ENCODE assay signal across 8 mouse cellular contexts in the genomic region with DNA sequence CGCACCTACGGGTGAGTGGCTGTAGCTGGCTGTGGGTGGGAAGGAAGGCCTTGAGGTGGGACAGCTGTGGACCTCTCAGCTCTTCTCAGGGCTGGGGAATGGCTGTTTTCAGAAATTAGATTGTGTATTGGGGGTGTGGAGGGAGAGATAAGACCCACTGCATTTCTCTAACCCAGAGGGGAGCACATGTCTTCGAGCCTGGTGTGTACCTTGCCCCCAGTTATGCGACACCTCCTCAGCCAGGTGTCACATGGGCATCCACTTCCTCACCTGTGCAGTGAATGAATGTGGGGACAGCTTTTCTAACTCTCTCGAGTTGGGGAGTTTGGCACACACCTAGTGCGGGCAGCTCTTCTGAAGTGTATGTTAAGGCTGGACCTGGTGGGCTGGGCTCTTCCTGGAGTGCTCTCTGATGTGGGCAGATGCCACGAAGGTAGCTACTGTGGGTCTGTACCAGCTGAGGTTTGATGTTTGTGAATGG. TPM values are rescaled to one million over a fixed set of nuclear protein-coding genes. Genes with fewer than 3 reads are reported as not detected.
DNase-seq lines count a peak whose midpoint lies in the region; ATAC-seq and TF ChIP-seq lines count a peak whose summit lies in the region.

No protein-coding gene starts in this region.

- no peak for TF ChIP-seq POLR2A in myocyte (IDR thresholded peaks at IDR 0.05; ENCODE audit: insufficient read length, low read depth)

- H3K27me3 ChIP-seq in heart, embryonic 14.5 days (ENCODE audit: control insufficient read depth, insufficient read depth, low read length): no peaks in the 10 kb centered on the region
- H3K27me3 ChIP-seq in embryonic facial prominence, embryonic 10.5 days (replicated peaks; ENCODE audit: low read depth, poor library complexity, severe bottlenecking): peaks cover 29% of the 10 kb centered on the region
- no peaks in the 10 kb centered on the region for H3K27me3 ChIP-seq in myocyte (ENCODE audit: control insufficient read depth, insufficient read depth, insufficient read length)

- DNase-seq in heart, adult 9 months (ENCODE audit: low spot score in 2 of 2): no peak
- no peak for DNase-seq in embryonic facial prominence, embryonic 10.5 days (ENCODE audit: low spot score)
- DNase-seq in urinary bladder, adult 18-20 months (ENCODE audit: low spot score in 2 of 2): no peak
- DNase-seq in cerebellum, adult 8-10 months: no peak
- no peak for DNase-seq in right cerebral cortex, postnatal 14 days

- H3ac ChIP-seq in myocyte (ENCODE audit: control insufficient read depth, insufficient read length): peak overlapping the region; percentile 18

- peak overlapping the region; percentile 93 for H3K9ac ChIP-seq in heart, embryonic 14.5 days (ENCODE audit: low read length)

- no peaks in the 10 kb centered on the region for H3K9me3 ChIP-seq in heart, embryonic 14.5 days (ENCODE audit: control insufficient read depth, low read length)
- no peaks in the 10 kb centered on the region for H3K9me3 ChIP-seq in embryonic facial prominence, embryonic 10.5 days

- H3K79me2 ChIP-seq in myocyte (ENCODE audit: control insufficient read depth, insufficient read depth): peaks cover 29% of the 10 kb centered on the region

- ATAC-seq in heart, embryonic 14.5 days (ENCODE audit: insufficient number of reproducible peaks, insufficient read depth, low FRiP score, low read depth): no peak
- peak; percentile 25 for ATAC-seq in inflammation-experienced regulatory T-cells, adult 6 months

- peak overlapping the region; percentile 84 for H3K4me2 ChIP-seq in heart, embryonic 14.5 days (ENCODE audit: low read length)
- peak overlapping the region; percentile 88 for H3K4me2 ChIP-seq in myocyte (ENCODE audit: low read depth)

- peaks cover 65 to 75% of the 10 kb centered on the region in 2 experiments for H3K4me1 ChIP-seq in heart, embryonic 14.5 days (ENCODE audit: control insufficient read depth in 2 of 2, insufficient read depth in 2 of 2, low read length in 2 of 2)
- peaks cover 87% of the 10 kb centered on the region for H3K4me1 ChIP-seq in embryonic facial prominence, embryonic 10.5 days

- H3K36me3 ChIP-seq in heart, embryonic 14.5 days (ENCODE audit: control insufficient read depth, insufficient read depth, low read length): peaks cover 46% of the 10 kb centered on the region
- H3K36me3 ChIP-seq in embryonic facial prominence, embryonic 10.5 days (replicated peaks): peaks cover 53% of the 10 kb centered on the region
- H3K36me3 ChIP-seq in myocyte (ENCODE audit: control insufficient read depth, insufficient read depth): no peaks in the 10 kb centered on the region

- H3K27ac ChIP-seq in heart, embryonic 14.5 days (replicated peaks in 1 of 2; ENCODE audit: control insufficient read depth in 1 of 2, insufficient read depth in 1 of 2, low read depth in 2 of 2, low read length in 2 of 2): peak overlapping the region; percentile 31 to 86; a peak in 3 of 4 replicates
- peak overlapping the region; percentile 90; the same call in 1 of the 2 replicates for H3K27ac ChIP-seq in embryonic facial prominence, embryonic 10.5 days (replicated peaks)

- WGBS in heart, embryonic 14.5 days: 48% methylated on average over 7 of the region's 7 CpGs
- WGBS in embryonic facial prominence, embryonic 10.5 days: 86% methylated on average over 7 of the region's 7 CpGs

- H3K4me3 ChIP-seq in heart, embryonic 14.5 days (ENCODE audit: control insufficient read depth in 1 of 2, insufficient read depth in 1 of 2, low read depth in 1 of 2, low read length in 2 of 2): peak overlapping the region; percentile 93 to 96
- H3K4me3 ChIP-seq in embryonic facial prominence, embryonic 10.5 days: peak overlapping the region; percentile 81
- peak overlapping the region; percentile 63 for H3K4me3 ChIP-seq in myocyte

TF ChIP-seq in myocyte, 11 proteins besides CTCF, POLR2A, EP300 and RAD21:
- TF ChIP-seq USF1 (IDR thresholded peaks at IDR 0.05; ENCODE audit: low read depth): no peak
- TF ChIP-seq REST (IDR thresholded peaks at IDR 0.05; ENCODE audit: insufficient read depth, insufficient read length): no peak
- TF ChIP-seq MYOG (IDR thresholded peaks at IDR 0.05; ENCODE audit: control insufficient read depth in 1 of 3, insufficient read depth in 1 of 3, insufficient read length in 2 of 3, low read depth in 2 of 3): no peak
- no peak for TF ChIP-seq TCF3 (IDR thresholded peaks at IDR 0.05; ENCODE audit: insufficient read length, low read depth)
- TF ChIP-seq SRF (IDR thresholded peaks at IDR 0.05; ENCODE audit: control insufficient read depth, insufficient read length, low read depth): no peak
- no peak for TF ChIP-seq POLR2AphosphoS2 (IDR thresholded peaks at IDR 0.05; ENCODE audit: insufficient read length, low read depth)
- no peak for TF ChIP-seq MYOD1 (IDR thresholded peaks at IDR 0.05; ENCODE audit: control insufficient read depth in 1 of 3, insufficient read length in 2 of 3, low read depth in 2 of 3)
- no peak for TF ChIP-seq MAX (IDR thresholded peaks at IDR 0.05; ENCODE audit: low read depth)
- no peak for TF ChIP-seq TCF12 (IDR thresholded peaks at IDR 0.05; ENCODE audit: insufficient read depth, poor library complexity, severe bottlenecking)
- no peak for TF ChIP-seq E2F4 (IDR thresholded peaks at IDR 0.05; ENCODE audit: insufficient read depth)
- TF ChIP-seq CEBPB (IDR thresholded peaks at IDR 0.05; ENCODE audit: insufficient read depth, poor library complexity, severe bottlenecking): no peak
TF ChIP-seq in myocyte: peak in this region for 0.

RNA-seq across cellular contexts. Expression of a gene that starts 3.1 kb away (rescaled TPM):
- 126 and 129 TPM in 2 replicates for polyA plus RNA-seq in heart, embryonic 14.5 days (2014; fragmentation: Nextera tagmentation; extraction: Ambion mirVana)
- polyA plus RNA-seq in embryonic facial prominence, embryonic 10.5 days (2016; fragmentation: Nextera tagmentation; extraction: Ambion mirVana): 85.7 and 95.6 TPM in 2 replicates
- 100 to 1,000 TPM; 115 to 138 (median 124) TPM for polyA plus RNA-seq in inflammation-experienced regulatory T-cells, adult 6 months (2017; shearing (Covaris generic))
- 124 TPM for polyA plus RNA-seq in myocyte (2012; fragmentation: generic; extraction: Trizol)

RNA-seq across cellular contexts. Expression of a gene that starts 23.5 kb away (rescaled TPM):
- polyA plus RNA-seq in heart, embryonic 14.5 days (2014; fragmentation: Nextera tagmentation; extraction: Ambion mirVana): 99.7 and 101 TPM in 2 replicates
- 176 and 179 TPM in 2 replicates for polyA plus RNA-seq in embryonic facial prominence, embryonic 10.5 days (2016; fragmentation: Nextera tagmentation; extraction: Ambion mirVana)
- polyA plus RNA-seq in inflammation-experienced regulatory T-cells, adult 6 months (2017; shearing (Covaris generic)): 10 to 100 TPM; 29.2 to 50.7 (median 50.2) TPM
- polyA plus RNA-seq in myocyte (2012; fragmentation: generic; extraction: Trizol): 68.4 TPM

RNA-seq across cellular contexts. Expression of a gene that starts 45.9 kb away (rescaled TPM):
- polyA plus RNA-seq in heart, embryonic 14.5 days (2014; fragmentation: Nextera tagmentation; extraction: Ambion mirVana): 0.32 TPM in 1 of 2 replicates, not detected in the other
- polyA plus RNA-seq in embryonic facial prominence, embryonic 10.5 days (2016; fragmentation: Nextera tagmentation; extraction: Ambion mirVana): 0.26 and 0.46 TPM in 2 replicates
- 1 to 10 TPM; 4.6 to 6.3 (median 6.0) TPM for polyA plus RNA-seq in inflammation-experienced regulatory T-cells, adult 6 months (2017; shearing (Covaris generic))
- polyA plus RNA-seq in myocyte (2012; fragmentation: generic; extraction: Trizol): not detected
